Mouse (Mus musculus) MEL (cell line): Measurements from ENCODE around the gene Zcchc3.

Source experiments
- CTCF ChIP-seq, 3 experiments: IDR thresholded peaks in 2 of 3; conservative IDR thresholded peaks in 1 of 3; 2 replicates each; pipeline ENCODE4 v1.5.1; 2011 to 2012; ENCODE audit warnings: low read length in 3 of 3, low read depth in 2 of 3, mild to moderate bottlenecking in 2 of 3, improper control_type of control experiment in 1 of 3, inconsistent platforms in 1 of 3, mixed read lengths in 1 of 3, moderate library complexity in 1 of 3; ENCODE audit not compliant: control insufficient read depth in 1 of 3, insufficient read depth in 1 of 3, poor library complexity in 1 of 3, severe bottlenecking in 1 of 3
- MAZ ChIP-seq: IDR thresholded peaks from 2 replicates; pipeline ENCODE4 v1.6.1; 2012; ENCODE audit warnings: low read depth, mild to moderate bottlenecking, inconsistent platforms, low read length, improper control_type of control experiment
- MEF2A ChIP-seq: IDR thresholded peaks from 2 replicates; pipeline ENCODE4 v1.6.1; 2014; ENCODE audit warnings: low read depth, mild to moderate bottlenecking, inconsistent platforms, low read length, improper control_type of control experiment; ENCODE audit not compliant: poor library complexity, insufficient replicate concordance, severe bottlenecking; ENCODE audit errors: extremely low read depth
- POLR2A ChIP-seq, 2 experiments: IDR thresholded peaks; 2 replicates each; pipeline ENCODE4 v1.6.1; 2011 to 2012; ENCODE audit warnings: low read length in 2 of 2, mild to moderate bottlenecking in 2 of 2, control low read depth in 1 of 2, improper control_type of control experiment in 1 of 2, low read depth in 1 of 2, moderate library complexity in 1 of 2; ENCODE audit not compliant: control insufficient read depth in 1 of 2, insufficient read depth in 1 of 2, poor library complexity in 1 of 2

DNA sequence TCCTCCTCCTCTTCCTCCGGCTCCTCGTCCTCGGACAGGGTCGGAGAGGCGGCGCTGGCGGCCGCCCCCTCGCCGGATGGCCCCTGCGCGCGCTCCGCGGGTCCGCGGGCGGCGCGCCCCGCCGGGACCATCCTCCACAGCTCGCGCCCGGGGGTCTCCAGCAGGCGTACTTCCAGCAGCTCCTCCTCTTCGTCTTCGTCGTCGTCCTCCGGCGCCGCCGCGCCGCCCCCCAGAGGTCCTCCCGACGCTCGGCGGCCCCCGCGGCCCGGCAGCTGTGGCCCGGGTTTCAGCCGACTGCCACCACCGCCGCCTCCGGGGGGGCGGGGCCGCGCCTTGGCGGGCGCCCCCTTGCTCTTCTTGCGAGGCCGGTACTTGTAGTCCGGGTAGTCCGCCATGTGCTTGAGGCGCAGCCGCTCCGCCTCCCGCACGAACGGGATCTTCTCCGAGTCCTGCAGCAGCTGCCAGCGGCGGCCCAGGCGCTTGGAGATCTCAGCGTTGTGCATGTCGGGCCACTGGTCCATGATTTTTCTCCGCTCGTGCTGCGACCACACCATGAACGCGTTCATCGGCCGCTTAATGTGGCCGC is 17.7 kb downstream of the Zcchc3 start:
- TF ChIP-seq CTCF (IDR thresholded peaks at IDR 0.05 in 2 of 3, conservative IDR thresholded peaks at IDR 0.05 in 1 of 3; ENCODE audit: control insufficient read depth in 1 of 3, insufficient read depth in 1 of 3, low read depth in 2 of 3, low read length in 3 of 3, poor library complexity in 1 of 3, severe bottlenecking in 1 of 3) (peak in 1 of 3 experiments; percentile 2; a peak in 1 of 6 replicates), MAZ (no peak), POLR2A (IDR thresholded peaks at IDR 0.05; ENCODE audit: control insufficient read depth in 1 of 2, insufficient read depth in 1 of 2, low read depth in 1 of 2, low read length in 2 of 2, poor library complexity in 1 of 2) (peak; percentile 29 to 52; a peak in 1 of 4 replicates), MEF2A (no peak)
